Mouse (Mus musculus): ENCODE results near the gene Trim75.

Trim75 gene

GRCm38 (mm10) chr8:64944831-64945230 lies 42.8 kb downstream of the Trim75 start:
- no peak for DNase-seq (ENCODE audit: low spot score in 2 of 2)

GRCm38 (mm10) chr8:64942946-64943345 lies 44.7 kb downstream of the Trim75 start:
- no peak for DNase-seq (ENCODE audit: low spot score in 2 of 2)

DNA sequence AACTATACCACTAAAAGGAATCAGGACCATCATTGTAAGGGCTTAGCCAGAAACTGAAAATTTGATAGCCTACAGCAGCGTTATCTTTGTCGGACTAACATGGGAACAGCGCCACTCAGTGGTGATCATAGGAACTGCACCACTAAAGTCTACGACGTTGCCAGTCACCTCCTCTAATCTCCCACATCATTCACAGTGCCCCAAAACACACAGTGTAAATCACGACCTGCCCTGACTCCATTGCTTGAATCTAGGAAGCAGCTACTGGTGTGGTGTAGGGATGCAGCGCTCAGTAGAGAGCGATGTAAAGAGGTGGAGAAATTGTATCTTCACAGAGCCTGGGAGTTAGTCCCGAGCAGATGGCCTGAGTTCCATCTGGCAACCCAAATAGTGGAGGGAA lies 46.1 kb downstream of the Trim75 start:
- DNase-seq (ENCODE audit: low spot score in 2 of 2), result peak; percentile 80 to 84

- DNase-seq (ENCODE audit: low spot score in 2 of 2), result no peak
Observed at GRCm38 (mm10) chr8:64941019-64941418, 46.6 kb downstream of the Trim75 start.

- DNase-seq (ENCODE audit: low spot score in 2 of 2), result no peak
Observed at GRCm38 (mm10) chr8:64934997-64935396, 52.6 kb downstream of the Trim75 start.

Data from frontal cortex, postnatal 25 days (tissue).